Mouse (Mus musculus): ENCODE data around the gene Insig1. TPM values are rescaled to one million over a fixed set of nuclear protein-coding genes. Genes with fewer than 3 reads are reported as not detected.
A peak's percentile ranks its signal among the peaks of the same experiment; 100 is the strongest.

Insig1 gene
- polyA plus RNA-seq, 1 experiment = 67.1 TPM

- peak; percentile 69 for TF ChIP-seq CTCF (IDR thresholded peaks at IDR 0.05; ENCODE audit: borderline replicate concordance, extremely low read depth, insufficient read depth, insufficient read length)
- no peak for TF ChIP-seq POLR2A (IDR thresholded peaks at IDR 0.05; ENCODE audit: borderline replicate concordance, extremely low read depth, insufficient read depth, insufficient read length, poor library complexity, severe bottlenecking)
- DNase-seq (ENCODE audit: low read depth) = peak; percentile 90
Observed at GRCm38 (mm10) chr5:28122491-28123454, 51.6 kb downstream of the Insig1 start.

GRCm38 (mm10) chr5:28123455-28123825 is 52.3 kb downstream of the Insig1 start:
- TF ChIP-seq POLR2A (IDR thresholded peaks at IDR 0.05; ENCODE audit: borderline replicate concordance, extremely low read depth, insufficient read depth, insufficient read length, poor library complexity, severe bottlenecking) = no peak
- no peak for TF ChIP-seq CTCF (IDR thresholded peaks at IDR 0.05; ENCODE audit: borderline replicate concordance, extremely low read depth, insufficient read depth, insufficient read length)
- DNase-seq (ENCODE audit: low read depth) = no peak

DNA sequence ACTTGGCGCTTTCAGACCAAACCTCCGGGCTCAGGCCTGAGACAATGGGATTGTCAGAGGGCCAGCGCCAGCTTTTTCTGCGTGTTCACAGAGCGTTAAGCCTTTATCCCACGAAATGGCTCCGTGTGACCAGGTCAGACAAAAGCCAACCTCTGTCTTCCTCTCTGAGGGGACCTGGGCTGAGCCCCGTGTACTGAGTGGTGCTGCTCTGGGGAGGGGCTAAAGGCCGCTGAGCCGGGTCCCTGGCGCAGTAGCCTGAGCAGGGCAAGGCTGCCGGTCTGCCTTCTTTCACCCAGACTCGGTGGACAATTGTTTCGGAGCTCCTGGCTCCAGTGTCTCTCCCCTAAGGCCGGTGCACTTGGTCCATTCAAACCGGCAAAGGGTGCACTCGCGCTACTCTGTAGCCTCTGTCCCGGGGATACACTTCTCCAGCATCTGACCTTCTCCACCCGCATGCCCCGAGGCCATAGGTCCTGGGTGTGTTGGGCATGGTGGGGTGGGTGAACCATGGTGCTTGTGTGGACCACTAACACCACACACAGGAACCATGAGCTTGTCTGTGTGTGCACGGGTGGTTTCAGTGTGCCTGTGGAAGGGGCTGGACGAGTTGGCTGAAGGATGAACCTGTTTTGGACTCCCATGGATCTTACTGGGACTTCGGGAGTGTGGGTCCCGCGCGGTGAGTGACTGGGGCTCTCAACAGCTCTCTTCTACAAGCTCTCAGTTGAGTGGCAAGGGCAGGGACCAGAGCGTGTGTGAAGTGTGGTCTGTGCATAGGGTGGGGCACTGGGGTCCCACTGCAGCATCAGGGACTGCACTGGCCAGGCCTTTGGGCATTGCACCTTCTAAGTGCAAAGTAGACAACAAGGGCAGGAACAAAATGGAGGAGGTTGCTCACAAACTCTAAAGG is 53.4 kb downstream of the Insig1 start:
- TF ChIP-seq POLR2A (IDR thresholded peaks at IDR 0.05; ENCODE audit: borderline replicate concordance, extremely low read depth, insufficient read depth, insufficient read length, poor library complexity, severe bottlenecking) = no peak
- no peak for TF ChIP-seq CTCF (IDR thresholded peaks at IDR 0.05; ENCODE audit: borderline replicate concordance, extremely low read depth, insufficient read depth, insufficient read length)
- peak; percentile 58 for DNase-seq (ENCODE audit: low read depth)

Other genes with a start within 250 kb of the Insig1 start
- 1.7 and 2.7 TPM in 2 replicates for gene Htr5a, start 229.2 kb upstream of the Insig1 start, polyA plus RNA-seq (2012; rRNA removed)
- 16.2 and 30.9 TPM in 2 replicates for gene En2, start 94.3 kb downstream of the Insig1 start, polyA plus RNA-seq (2012; rRNA removed)
- gene Cnpy1, start 174.4 kb downstream of the Insig1 start, polyA plus RNA-seq (2012; rRNA removed) = 41.7 and 54.6 TPM in 2 replicates
- 55.1 and 62.6 TPM in 2 replicates for gene Rbm33, start 245.8 kb downstream of the Insig1 start, polyA plus RNA-seq (2012; rRNA removed)

Measured in brain, embryonic 14.5 days (tissue).